Mouse (Mus musculus) liver, adult (tissue): ENCODE data around the gene Rgma.

ENCODE experiments used
- GATA4 ChIP-seq: IDR thresholded peaks from 2 replicates; pipeline ENCODE4 v1.6.1; 2014; ENCODE audit warnings: mild to moderate bottlenecking, low read length; ENCODE audit not compliant: insufficient replicate concordance

Rgma gene

DNA sequence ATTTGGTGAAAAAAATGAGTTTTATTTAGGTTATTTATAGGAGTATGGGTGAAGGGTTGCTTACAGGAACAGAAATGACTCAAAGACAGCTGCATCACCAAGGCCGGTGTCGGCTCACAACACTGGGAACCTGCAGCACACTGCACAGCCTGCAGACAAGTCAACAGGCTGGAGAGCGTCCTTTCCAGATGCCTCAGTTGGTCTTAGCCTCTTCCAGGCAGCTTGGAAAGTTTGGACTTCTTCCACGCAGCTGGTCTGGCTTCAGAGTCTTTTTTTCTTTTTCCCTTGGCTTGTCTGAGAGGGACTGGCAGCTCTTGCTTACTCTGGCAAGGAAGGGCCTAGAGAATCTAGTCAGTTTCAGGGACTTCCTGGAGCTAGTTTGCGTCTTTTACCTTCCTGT lies 18.4 kb upstream of the Rgma start:
- no peak for TF ChIP-seq GATA4

DNA sequence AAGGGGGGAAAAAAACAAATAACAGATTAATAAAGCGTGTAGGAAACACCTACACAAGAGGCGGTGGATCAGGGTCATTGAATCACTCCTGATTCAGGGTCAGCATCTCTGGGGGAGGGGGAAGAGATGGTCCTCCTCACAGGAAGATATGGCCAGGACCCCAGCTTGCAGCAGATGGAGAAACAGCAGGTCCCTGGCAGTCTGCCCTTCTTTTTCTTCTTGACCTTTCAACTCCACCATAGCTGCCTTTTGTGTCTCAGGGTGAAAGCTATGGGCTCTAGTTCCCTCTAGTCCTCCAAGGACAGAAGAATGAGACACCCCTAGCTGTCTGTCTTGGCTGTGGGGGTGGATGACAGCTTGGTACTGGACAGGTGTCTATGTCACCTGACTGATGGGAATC lies 17.7 kb upstream of the Rgma start:
- TF ChIP-seq GATA4, result no peak

DNA sequence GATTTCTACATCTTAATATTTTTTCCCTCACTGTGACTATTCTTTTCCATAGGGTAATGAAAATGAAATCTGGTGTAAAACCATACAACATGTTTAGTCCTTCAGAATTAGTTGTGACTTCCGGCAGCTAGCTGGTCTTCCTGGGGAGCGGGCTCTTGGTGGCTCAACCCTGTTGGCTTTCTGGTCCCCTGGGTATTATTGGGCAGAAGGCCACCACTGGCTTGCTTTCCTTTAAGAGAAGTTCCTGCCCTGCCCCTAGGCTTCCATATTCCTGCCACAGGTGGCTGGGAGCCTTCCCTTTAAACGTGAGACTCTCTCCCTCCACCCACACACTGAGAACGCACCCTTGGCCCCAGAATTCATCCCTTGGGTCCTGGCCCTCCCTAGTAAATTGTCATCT lies 9.8 kb upstream of the Rgma start:
- no peak for TF ChIP-seq GATA4

DNA sequence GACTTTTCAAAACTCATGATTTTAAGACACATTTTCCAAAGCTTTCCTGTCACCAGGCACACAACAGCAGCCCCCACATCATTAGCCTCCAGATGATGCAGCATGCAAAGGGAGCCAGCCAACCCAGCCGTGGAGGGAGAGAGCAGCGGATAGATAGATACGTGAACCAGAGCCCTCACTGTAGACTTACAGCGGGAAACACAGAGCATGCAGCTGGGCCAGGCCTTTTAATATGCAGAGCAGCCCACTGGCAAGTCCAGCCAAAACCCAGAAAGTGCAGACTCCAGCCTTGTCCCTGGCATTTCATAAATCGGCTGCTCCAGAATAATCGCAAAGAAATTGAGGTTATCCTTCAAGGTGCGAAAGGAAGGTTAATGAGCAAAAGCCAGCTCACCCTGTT lies 9.3 kb upstream of the Rgma start:
- no peak for TF ChIP-seq GATA4

DNA sequence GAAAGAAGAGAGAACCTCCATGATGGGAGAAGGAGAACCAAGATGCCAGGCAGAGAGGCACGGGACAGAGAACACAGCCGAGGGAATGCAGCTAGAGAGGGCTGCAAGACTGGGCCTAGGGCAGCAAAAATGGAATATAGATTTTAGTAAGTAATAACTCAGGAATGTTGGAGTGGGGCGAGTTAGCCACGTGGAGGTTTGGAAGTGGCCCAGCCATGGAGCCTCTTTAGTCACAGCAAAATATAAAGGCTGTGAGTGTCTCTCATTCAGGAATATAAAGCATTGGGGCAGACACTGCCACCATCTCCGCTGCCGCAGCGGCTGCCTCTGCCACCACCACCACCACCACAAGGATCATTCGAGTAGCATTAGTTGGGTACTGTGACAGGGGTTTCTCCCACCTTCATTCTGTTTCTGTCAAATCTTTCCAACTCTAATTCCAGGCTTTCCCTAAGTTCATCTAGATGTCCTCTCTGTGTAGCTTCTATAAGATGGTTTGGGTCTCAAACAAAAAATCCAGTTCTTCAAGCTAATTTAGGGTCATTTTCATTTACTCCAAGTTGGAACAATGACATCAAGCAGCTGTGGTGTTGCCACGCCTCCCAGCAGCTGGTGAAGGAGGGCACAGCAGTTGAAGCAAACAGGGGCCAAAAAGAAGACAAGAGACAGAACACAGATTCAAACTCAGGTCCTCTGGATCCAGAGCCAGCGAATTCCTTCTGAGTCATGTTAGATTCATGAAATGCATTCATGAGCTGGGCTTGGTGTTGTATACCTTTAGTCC lies 7.4 kb upstream of the Rgma start:
- no peak for TF ChIP-seq GATA4

DNA sequence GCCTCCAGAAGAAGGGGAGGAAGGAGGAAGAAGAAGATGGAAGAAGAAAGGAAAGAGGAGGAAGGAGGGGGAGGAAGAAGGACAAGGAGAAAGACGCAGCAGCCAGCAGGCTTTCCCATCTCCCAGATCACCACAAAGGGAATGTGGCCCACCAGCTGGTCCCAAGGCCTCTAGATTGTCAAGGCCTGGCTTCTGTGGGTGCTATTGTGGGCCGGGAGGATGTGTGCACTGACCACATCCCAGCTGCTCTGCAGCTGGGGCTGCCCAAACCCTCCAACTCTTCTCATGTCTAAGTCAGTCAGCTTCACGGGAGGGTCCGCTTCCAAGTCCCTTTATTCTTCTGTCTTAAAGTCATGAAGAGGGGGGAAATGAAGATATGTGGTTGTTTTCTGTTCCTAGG lies 5.3 kb upstream of the Rgma start:
- no peak for TF ChIP-seq GATA4

DNA sequence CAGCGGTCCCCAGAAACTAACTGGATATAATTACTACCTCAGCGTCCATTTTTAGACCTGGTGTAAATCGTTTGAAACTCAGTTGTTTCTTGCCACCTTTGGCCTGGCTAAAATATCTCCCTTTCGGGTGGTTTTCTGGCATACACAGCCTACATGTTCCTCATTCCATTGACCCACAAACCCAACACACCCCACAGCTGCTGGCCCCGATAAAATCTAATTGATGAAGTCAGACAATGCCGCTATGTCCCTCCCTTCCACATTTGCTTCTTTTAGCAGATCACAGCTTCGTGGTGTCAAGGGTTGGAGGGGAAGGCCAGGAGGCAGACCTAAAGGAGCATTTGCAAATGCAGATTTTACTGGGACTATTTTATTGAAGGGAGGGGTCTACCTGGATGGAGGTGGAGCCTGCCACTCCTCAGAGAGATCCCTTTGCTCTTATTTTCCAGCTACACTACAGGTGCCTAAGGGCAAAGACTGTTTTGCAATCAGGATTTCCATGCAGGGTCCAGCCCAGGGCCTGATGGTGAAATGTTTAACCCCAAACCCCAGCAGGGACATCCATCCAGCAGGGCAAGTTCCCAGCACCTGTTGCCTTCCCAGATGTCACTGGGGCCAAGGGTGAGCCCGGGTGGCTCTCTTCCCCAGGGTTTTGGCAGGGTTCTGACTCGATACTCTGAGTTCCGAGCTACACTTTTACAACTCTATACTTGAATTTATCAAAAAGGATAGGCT lies 3.6 kb upstream of the Rgma start:
- no peak for TF ChIP-seq GATA4

DNA sequence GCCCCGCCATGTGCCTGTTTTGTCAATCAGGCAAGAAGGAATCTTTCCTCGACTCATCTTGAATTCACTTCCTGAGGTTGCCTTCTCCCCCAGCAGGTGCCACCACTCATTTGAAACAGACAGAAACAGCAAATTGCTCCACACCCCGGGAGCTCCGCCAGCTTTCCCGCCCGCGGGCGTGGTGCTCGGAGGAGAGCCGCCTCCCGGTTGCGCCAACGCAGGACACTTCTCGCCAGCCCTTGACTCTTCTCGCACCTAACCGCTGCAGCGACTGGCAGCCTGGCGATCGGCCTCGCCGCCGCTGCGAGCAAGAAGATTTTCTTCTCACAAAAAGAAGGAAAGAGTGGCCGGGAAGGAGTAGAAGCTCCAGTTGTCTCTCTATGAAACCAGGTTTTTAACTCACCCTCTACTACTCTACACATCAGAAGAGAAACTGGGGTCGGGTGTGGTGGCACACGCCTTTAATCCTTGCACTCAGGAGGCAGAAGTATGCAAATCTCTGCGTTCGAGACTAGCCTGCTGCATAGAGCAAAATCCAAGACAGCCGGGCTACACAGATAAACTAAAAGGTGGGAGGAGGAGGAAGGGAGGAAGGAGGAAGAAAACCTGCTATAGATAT lies 2.8 kb upstream of the Rgma start:
- no peak for TF ChIP-seq GATA4

DNA sequence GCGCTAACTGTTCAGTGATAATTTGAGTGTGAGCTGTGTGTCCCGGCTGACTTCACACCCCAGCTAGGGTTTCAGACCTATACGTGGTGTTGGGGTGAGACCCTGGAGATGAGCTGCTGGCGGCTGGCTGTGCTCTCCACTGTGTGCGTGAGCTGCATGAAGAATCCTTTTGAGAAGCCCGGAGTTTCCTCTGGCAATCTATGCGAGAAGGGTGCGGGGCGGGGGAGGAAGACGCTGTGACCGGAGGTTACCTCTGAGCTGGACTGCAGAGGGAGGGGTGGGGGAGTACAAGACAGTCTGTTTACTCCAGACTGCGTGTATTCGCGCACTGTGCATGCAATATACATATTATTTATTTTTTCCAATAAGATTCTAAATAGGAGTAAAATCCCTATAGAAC lies 582 bp upstream of the Rgma start:
- TF ChIP-seq GATA4, result no peak

DNA sequence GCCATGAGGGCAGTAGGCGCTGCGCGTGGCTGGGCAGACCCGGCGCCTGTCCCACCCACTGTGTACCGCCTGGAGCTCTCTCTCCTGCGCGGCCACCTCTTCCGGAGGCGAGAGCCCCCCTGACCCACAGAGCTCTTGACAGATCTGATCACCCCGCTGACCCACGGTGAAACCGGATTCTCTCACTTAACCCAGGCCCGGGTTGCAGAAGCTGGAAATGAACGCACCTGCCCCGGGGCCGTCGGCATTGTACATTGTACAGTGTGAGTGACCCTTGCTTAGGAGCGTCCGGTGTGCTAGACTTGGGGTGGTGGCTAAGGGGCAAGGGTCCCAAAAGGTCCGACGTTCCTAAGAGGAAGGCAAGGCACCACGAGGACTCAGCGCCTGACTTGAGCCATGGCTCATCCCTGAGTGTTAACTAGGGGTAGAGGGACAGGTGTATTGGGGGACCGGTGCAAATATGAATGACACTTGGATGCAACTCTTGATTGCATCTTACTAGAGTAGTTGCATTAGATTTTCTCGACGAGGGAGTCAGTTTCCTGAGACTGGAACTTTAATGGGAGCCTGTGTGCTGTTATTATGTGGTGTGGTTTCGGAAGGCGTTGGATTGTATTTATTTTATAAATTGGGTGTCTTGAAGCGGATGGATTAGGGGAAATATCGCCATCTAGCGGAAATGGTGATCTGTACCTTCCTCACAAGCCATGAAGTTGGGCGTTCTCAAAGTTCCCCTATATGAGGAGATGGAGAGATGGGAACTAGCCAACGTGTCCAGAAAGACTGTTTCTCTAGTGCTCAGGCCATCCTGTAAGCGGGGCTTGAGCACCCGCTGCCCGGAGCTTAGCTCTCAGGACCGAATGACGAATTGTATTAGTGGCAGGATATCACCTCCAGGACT lies 1.0 kb downstream of the Rgma start:
- TF ChIP-seq GATA4, result no peak

DNA sequence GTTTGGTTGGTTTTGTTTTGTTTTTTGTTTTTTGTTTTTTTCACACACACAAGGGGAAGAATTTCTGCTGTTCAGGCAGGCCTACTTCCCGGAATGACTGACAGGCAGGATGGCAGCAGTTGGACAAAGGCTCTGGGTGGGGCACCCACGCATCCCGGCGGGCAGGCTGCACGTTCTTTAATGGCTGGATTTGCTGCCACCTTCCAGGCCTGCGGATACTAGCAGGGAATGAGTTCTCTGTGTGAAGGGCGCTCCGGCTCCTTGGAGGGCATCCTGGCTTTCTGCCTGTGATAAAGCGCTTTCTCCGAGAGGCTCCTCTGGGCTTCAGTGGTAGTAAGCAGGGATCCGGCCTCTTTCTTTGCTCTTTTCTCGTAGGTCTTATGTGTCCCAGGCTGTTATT lies 2.0 kb downstream of the Rgma start:
- TF ChIP-seq GATA4, result no peak

DNA sequence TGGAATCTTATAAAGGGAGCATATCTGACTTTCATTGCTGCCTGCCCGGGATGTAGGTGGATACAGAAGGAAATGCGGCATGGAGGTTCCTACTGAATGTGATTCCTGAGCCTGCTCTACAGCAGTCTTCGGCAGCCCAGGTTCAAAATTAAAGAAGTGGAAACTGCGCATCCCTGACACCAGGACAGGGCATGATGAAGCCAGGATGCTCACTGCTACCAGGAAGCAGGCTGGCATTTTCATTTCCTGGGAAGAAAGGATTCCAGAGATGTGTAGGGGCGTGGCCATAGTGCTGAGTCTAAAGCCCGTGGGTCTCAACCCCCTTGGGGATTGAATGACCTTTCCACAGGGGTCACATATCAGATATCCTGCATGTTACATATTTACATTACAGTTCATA lies 2.7 kb downstream of the Rgma start:
- no peak for TF ChIP-seq GATA4

DNA sequence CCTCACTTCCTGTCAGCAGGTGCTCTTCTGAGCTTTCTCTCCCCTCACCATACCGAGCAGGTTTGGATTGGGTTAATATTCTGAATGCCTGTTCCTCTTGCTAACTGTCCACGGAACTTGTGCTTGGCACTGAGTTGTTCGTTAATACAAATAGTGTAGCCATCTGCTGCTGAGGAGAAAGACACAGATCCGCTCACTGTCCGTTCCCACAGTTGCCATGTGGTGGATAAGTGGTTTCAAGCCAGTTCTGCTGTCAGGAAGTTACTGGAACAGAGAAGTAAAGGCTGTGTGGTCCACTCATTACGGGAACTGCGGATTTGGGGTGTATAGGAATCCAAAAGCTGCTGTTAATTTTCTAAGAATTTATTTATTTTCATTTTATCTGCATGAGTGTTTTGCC lies 7.5 kb downstream of the Rgma start:
- TF ChIP-seq GATA4, result no peak

DNA sequence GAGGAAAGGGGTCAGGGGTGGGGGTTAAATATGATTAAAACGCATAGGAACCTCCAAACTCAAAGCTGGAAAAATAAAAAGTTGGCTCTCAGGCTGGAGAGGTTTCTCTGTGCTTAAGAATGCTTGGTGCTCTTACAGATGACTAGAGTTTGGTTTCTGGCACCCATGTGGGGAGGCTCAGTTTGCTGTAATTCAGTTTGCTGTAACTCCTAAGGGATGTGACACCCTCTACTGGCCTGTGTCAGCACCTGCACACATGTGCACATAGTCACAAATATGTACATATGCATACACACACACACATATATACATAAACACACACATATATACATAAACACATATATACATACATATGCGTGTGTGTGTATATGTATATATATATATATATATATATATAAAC lies 13.6 kb downstream of the Rgma start:
- TF ChIP-seq GATA4, result no peak

DNA sequence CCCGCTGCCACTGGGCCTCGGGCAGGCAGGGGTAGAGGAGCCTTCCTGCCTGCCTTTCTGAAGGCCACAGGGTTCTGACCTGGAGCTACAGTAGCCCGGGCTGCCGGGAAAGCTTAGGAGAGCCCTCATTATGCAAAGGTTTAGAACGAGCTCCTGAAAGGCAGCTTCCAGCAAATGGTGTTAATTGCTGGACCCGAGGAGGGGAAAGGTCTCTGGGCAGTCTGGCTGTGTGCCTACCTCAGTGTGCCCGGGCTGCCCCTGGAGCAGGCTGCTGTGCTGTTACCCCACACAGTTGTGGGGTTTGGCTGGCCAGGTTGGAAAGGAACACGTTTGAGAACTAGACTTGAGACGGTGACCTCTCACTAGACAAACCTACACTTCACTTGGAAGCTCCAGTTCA lies 14.1 kb downstream of the Rgma start:
- no peak for TF ChIP-seq GATA4

DNA sequence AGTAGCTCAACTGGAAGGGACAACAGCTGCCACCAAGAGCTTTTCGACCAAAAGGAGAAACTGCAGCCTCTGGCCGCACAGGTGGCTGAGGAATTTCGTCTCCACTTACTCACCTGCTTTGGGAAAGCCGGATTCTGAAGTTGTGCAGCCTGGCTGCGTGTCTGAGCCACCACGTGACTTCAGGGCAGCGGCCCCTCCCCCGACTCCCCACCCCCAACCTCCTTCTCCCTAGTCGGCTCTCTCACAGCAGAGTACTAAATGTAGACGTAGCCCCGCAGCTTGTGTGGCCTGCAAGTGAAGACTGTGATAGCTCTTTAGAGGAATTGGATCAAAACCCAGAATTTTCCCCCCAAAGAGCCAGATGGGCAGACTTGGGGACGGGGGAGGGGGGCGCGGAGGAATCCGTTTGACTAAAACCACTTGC lies 14.6 kb downstream of the Rgma start:
- no peak for TF ChIP-seq GATA4

DNA sequence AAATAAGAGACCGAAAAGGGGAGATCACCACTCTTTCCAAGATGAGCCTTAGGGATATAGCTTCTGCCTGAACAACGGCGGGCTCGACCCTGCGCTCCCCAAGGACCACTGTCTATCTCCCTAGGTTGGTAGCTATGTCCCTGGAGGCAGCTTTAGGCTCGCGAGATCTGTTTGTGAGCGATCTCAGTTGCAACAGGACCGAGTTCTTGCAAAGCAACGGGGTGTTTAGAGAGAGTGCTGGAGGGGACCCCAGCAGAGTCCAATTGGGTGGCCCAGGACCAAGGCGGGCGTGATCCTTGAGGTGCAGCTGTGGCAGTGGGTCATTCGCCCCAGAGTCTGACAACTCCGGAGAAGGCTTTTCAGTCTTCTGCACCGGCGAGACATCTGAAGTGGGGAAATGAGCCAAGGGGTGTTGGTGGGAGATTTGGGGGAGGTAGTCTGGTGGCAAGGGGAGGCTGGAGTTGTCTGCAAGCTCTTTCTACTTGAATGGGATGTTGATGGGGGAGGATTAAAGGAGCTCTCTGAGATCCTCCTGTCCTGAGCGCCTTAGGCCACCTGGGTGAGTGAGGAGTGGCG lies 15.2 kb downstream of the Rgma start:
- TF ChIP-seq GATA4, result no peak
